Mouse (Mus musculus) hindlimb bud, embryonic 11.5 days (tissue): Measurements from ENCODE around the gene Vps51.

Experiments used
- DNase-seq: peaks from one replicate; pipeline ENCODE4 v3.0.0-alpha.2; 2012; ENCODE audit warnings: low read depth, low spot score; ENCODE audit errors: extremely low spot score

Gene Vps51

GRCm38 (mm10) chr19:6076564-6077393, at the start of gene Vps51:
Gene Vps51 (minus strand): TSS chr19:6077231.
- no peak for DNase-seq

GRCm38 (mm10) chr19:6126289-6126688, 49.3 kb upstream of the Vps51 start:
- peak; percentile 42 for DNase-seq

- DNase-seq = no peak
Observed at GRCm38 (mm10) chr19:6124898-6125297, 47.9 kb upstream of the Vps51 start.

- no peak for DNase-seq
Observed at GRCm38 (mm10) chr19:6123330-6123729, 46.3 kb upstream of the Vps51 start.

- no peak for DNase-seq
Observed at GRCm38 (mm10) chr19:6121761-6122160, 44.7 kb upstream of the Vps51 start.

GRCm38 (mm10) chr19:6118677-6119185, 41.7 kb upstream of the Vps51 start:
- no peak for DNase-seq

- DNase-seq = peak; percentile 88
Observed at GRCm38 (mm10) chr19:6117986-6118676, 41.1 kb upstream of the Vps51 start, which contains the start of gene Sac3d1. Gene Sac3d1 (minus strand): TSS chr19:6118650.

- DNase-seq = no peak
Observed at GRCm38 (mm10) chr19:6117346-6117985, 40.4 kb upstream of the Vps51 start.

- no peak for DNase-seq
Observed at GRCm38 (mm10) chr19:6116113-6116850, 39.3 kb upstream of the Vps51 start.

GRCm38 (mm10) chr19:6113116-6113515, 36.1 kb upstream of the Vps51 start:
- DNase-seq = no peak

- no peak for DNase-seq
Observed at GRCm38 (mm10) chr19:6105586-6105985, 28.6 kb upstream of the Vps51 start, which contains the start of gene Naaladl1. Gene Naaladl1 (plus strand): TSS chr19:6105782.

- no peak for DNase-seq
Observed at GRCm38 (mm10) chr19:6104476-6104875, 27.4 kb upstream of the Vps51 start.

GRCm38 (mm10) chr19:6102169-6102853, 25.3 kb upstream of the Vps51 start:
- DNase-seq = no peak

GRCm38 (mm10) chr19:6101186-6101585, 24.2 kb upstream of the Vps51 start:
- DNase-seq = no peak

GRCm38 (mm10) chr19:6097847-6098246, 20.8 kb upstream of the Vps51 start:
- no peak for DNase-seq

GRCm38 (mm10) chr19:6094119-6094518, 17.1 kb upstream of the Vps51 start, which contains the start of gene AC131692.1:
Gene AC131692.1 (plus strand): TSS chr19:6094419.
- no peak for DNase-seq

- DNase-seq = no peak
Observed at GRCm38 (mm10) chr19:6088841-6089240, 11.8 kb upstream of the Vps51 start.

GRCm38 (mm10) chr19:6085417-6085879, 8.4 kb upstream of the Vps51 start:
- DNase-seq = peak; percentile 76

- DNase-seq = peak; percentile 97
Observed at GRCm38 (mm10) chr19:6084478-6085248, 7.6 kb upstream of the Vps51 start, which contains the start of the genes Zfpl1 and Cdca5. Gene Zfpl1 (minus strand): TSS chr19:6084956. Gene Cdca5 (plus strand): TSS chr19:6084983.
